Mouse (Mus musculus) MN1 (cell line): ENCODE results near the gene 9130204L05Rik.

Source experiments
- DNase-seq: peaks from one replicate; pipeline ENCODE4 v3.0.0-alpha.2; 2016; ENCODE audit warnings: low spot score

Gene 9130204L05Rik

GRCm38 (mm10) chr3:91090703-91091102 lies at the start of gene 9130204L05Rik:
9130204L05Rik (minus strand) TSS chr3:91090803.
- no peak for DNase-seq

GRCm38 (mm10) chr3:91108696-91109095 lies 18.1 kb upstream of the 9130204L05Rik start:
- no peak for DNase-seq

GRCm38 (mm10) chr3:91059211-91059610 lies 31.4 kb downstream of the 9130204L05Rik start:
- no peak for DNase-seq

- no peak for DNase-seq
These were observed 37.9 kb downstream of the 9130204L05Rik start for GRCm38 (mm10) chr3:91052654-91053053.
